9 mouse cellular contexts compared by ENCODE assay signal in genomic region chr11:87968356-87969122, GRCm38 (mm10). TPM values are rescaled to one million over a fixed set of nuclear protein-coding genes. Genes with fewer than 3 reads are reported as not detected.
DNase-seq lines count a peak whose midpoint lies in the region; ATAC-seq and TF ChIP-seq lines count a peak whose summit lies in the region.
"Had no signal": no experiment of that assay in that cellular context is flagged by ENCODE, and none has a peak within 500 bp of the region (broad histone marks: within the 10 kb centered on the region; RNA-seq: fewer than 3 reads in every experiment).

No protein-coding gene starts in this region.

- 17% methylated on average over 15 of the region's 20 CpGs for WGBS in heart, embryonic 16.5 days
- WGBS in intestine, embryonic 16.5 days, result 15% methylated on average over 17 of the region's 20 CpGs
- WGBS in midbrain, postnatal 0 days, result 20% methylated on average over 19 of the region's 20 CpGs

- no peaks in the 10 kb centered on the region for H3K9me3 ChIP-seq in heart, embryonic 16.5 days (replicated peaks; ENCODE audit: control insufficient read depth, low read length)
- no peaks in the 10 kb centered on the region for H3K9me3 ChIP-seq in intestine, embryonic 16.5 days (ENCODE audit: control insufficient read depth, low read length)
- no peaks in the 10 kb centered on the region for H3K9me3 ChIP-seq in midbrain, postnatal 0 days (ENCODE audit: low read length)

- no peak overlapping the region for H3K9ac ChIP-seq in heart, embryonic 16.5 days (ENCODE audit: low read length)
- H3K9ac ChIP-seq in intestine, embryonic 16.5 days (ENCODE audit: low read depth, low read length), result no peak overlapping the region
- H3K9ac ChIP-seq in midbrain, postnatal 0 days (replicated peaks; ENCODE audit: low read length, poor library complexity, severe bottlenecking), result no peak overlapping the region

- H3K4me3 ChIP-seq in heart, embryonic 16.5 days (ENCODE audit: low read length), result no peak overlapping the region
- no peak overlapping the region for H3K4me3 ChIP-seq in intestine, embryonic 16.5 days (ENCODE audit: low read length)
- H3K4me3 ChIP-seq in midbrain, postnatal 0 days (ENCODE audit: low read depth, low read length), result no peak overlapping the region

- peak; percentile 49 for TF ChIP-seq CTCF in midbrain, postnatal 0 days (IDR thresholded peaks at IDR 0.05)

- no peak overlapping the region for H3K27ac ChIP-seq in heart, embryonic 16.5 days (ENCODE audit: low read length)
- H3K27ac ChIP-seq in intestine, embryonic 16.5 days (ENCODE audit: low read length), result no peak overlapping the region
- H3K27ac ChIP-seq in midbrain, postnatal 0 days (ENCODE audit: low read depth, low read length), result no peak overlapping the region

- H3K27me3 ChIP-seq in heart, embryonic 16.5 days (ENCODE audit: control insufficient read depth, insufficient read depth, low read length), result no peaks in the 10 kb centered on the region; the same call in 1 of the 2 replicates
- H3K27me3 ChIP-seq in intestine, embryonic 16.5 days (replicated peaks; ENCODE audit: control insufficient read depth, insufficient read depth, low read length), result no peaks in the 10 kb centered on the region
- no peaks in the 10 kb centered on the region for H3K27me3 ChIP-seq in midbrain, postnatal 0 days (ENCODE audit: insufficient read depth, low read length)

- H3K4me2 ChIP-seq in heart, embryonic 16.5 days (ENCODE audit: low read depth, low read length), result peak overlapping the region; percentile 64; the same call in 1 of the 2 replicates
- peak overlapping the region; percentile 64; the same call in 1 of the 2 replicates for H3K4me2 ChIP-seq in intestine, embryonic 16.5 days (ENCODE audit: low read depth, low read length)
- peak overlapping the region; percentile 40 for H3K4me2 ChIP-seq in midbrain, postnatal 0 days (ENCODE audit: low read depth, low read length, poor library complexity, severe bottlenecking)

- no peak for DNase-seq in heart, adult 8-10 months (ENCODE audit: low spot score)
- DNase-seq in NIH3T3 (ENCODE audit: low read depth), result peak; percentile 39
- no peak for DNase-seq in midbrain, postnatal 0 days (ENCODE audit: low spot score)
- no peak for DNase-seq in left cerebral cortex, adult 9 months (ENCODE audit: low spot score in 2 of 2)
- no peak for DNase-seq in testis, postnatal 14 days (ENCODE audit: low spot score)

- no peak for ATAC-seq in heart, embryonic 16.5 days (replicated peaks; ENCODE audit: extremely low read depth, insufficient read depth, low FRiP score)
- peak; percentile 52; the same call in 1 of the 2 replicates for ATAC-seq in intestine, embryonic 16.5 days
- no peak for ATAC-seq in midbrain, postnatal 0 days (ENCODE audit: low FRiP score)
- ATAC-seq in monocyte, adult 5-6 weeks (replicated peaks; ENCODE audit: insufficient number of reproducible peaks, low FRiP score, low TSS enrichment, poor library complexity, severe bottlenecking), result no peak

- H3K36me3 ChIP-seq in heart, embryonic 16.5 days (ENCODE audit: control insufficient read depth, insufficient read depth), result no peaks in the 10 kb centered on the region
- no peaks in the 10 kb centered on the region for H3K36me3 ChIP-seq in intestine, embryonic 16.5 days (ENCODE audit: control insufficient read depth, insufficient read depth, low read length)
- no peaks in the 10 kb centered on the region for H3K36me3 ChIP-seq in midbrain, postnatal 0 days (ENCODE audit: insufficient read depth, low read length)

- H3K4me1 ChIP-seq in heart, embryonic 16.5 days (ENCODE audit: control insufficient read depth, insufficient read depth, low read length), result peaks cover 6% of the 10 kb centered on the region; the same call in 1 of the 2 replicates
- peaks cover 9% of the 10 kb centered on the region; the same call in 1 of the 2 replicates for H3K4me1 ChIP-seq in intestine, embryonic 16.5 days (ENCODE audit: control insufficient read depth, insufficient read depth, low read length)
- H3K4me1 ChIP-seq in midbrain, postnatal 0 days (ENCODE audit: insufficient read depth, low read length), result no peaks in the 10 kb centered on the region

RNA-seq across cellular contexts. Expression of gene Dynll2, which starts 18.8 kb away (rescaled TPM):
- 23.5 and 25.6 TPM in 2 replicates for polyA plus RNA-seq in heart, embryonic 16.5 days (2015; fragmentation: Nextera tagmentation; extraction: Ambion mirVana)
- total RNA-seq in heart, adult 8-10 months (2022), result 100 to 1,000 TPM; 414 to 471 (median 442) TPM
- 27.9 and 30.5 TPM in 2 replicates for polyA plus RNA-seq in intestine, embryonic 16.5 days (2015; fragmentation: Nextera tagmentation; extraction: Ambion mirVana)
- total RNA-seq in midbrain, postnatal 0 days (2014; rRNA removed), result 72.1 and 89.8 TPM in 2 replicates
- polyA plus RNA-seq in midbrain, postnatal 0 days (2015; fragmentation: Nextera tagmentation; extraction: Ambion mirVana), result 54.5 and 56.8 TPM in 2 replicates
- 10.6 to 15.0 TPM (median 12.3 TPM) in 3 replicates for total RNA-seq in monocyte, adult 5-6 weeks (2017)

RNA-seq across cellular contexts. Expression of gene Olfr464, which starts 47.8 kb away (rescaled TPM):
- polyA plus RNA-seq in heart, embryonic 16.5 days (2015; fragmentation: Nextera tagmentation; extraction: Ambion mirVana), result not detected in 2 replicates
- not detected for total RNA-seq in heart, adult 8-10 months (2022)
- not detected in 2 replicates for polyA plus RNA-seq in intestine, embryonic 16.5 days (2015; fragmentation: Nextera tagmentation; extraction: Ambion mirVana)
- total RNA-seq in midbrain, postnatal 0 days (2014; rRNA removed), result 0.22 and 0.24 TPM in 2 replicates
- polyA plus RNA-seq in midbrain, postnatal 0 days (2015; fragmentation: Nextera tagmentation; extraction: Ambion mirVana), result not detected in 2 replicates
- not detected in 3 replicates for total RNA-seq in monocyte, adult 5-6 weeks (2017)
- total RNA-seq: adrenal gland, postnatal 36 days had no signal
